Mouse (Mus musculus): ENCODE measurements around the gene Rftn1.

GRCm38 (mm10) chr17:50209831-50210230 lies 19.4 kb upstream of the Rftn1 start:
- TF ChIP-seq USF1 (IDR thresholded peaks at IDR 0.05; ENCODE audit: low read depth, low read length) (peak; percentile 98), MEF2A (IDR thresholded peaks at IDR 0.05; ENCODE audit: borderline replicate concordance, low read depth, low read length) (peak; percentile 23; the same call in 1 of the 2 replicates), CTCF (conservative IDR thresholded peaks at IDR 0.05 in 1 of 2, IDR thresholded peaks at IDR 0.05 in 1 of 2; ENCODE audit: low read depth in 2 of 2, low read length in 2 of 2) (no peak)
